Mouse (Mus musculus) kidney, embryonic 15.5 days (tissue): ENCODE data around the gene Slc22a23. TPM values are rescaled to one million over a fixed set of nuclear protein-coding genes. Genes with fewer than 3 reads are reported as not detected.
A peak's percentile ranks its signal among the peaks of the same experiment; 100 is the strongest.

Source experiments
- ATAC-seq: fragments of 200-750 bp; cut with Nextera tagmentation; replicated peaks from 2 replicates; pipeline ENCODE4 v1.8.0; 2017; ENCODE audit warnings: moderate TSS enrichment; ENCODE audit not compliant: low FRiP score
- H3K27ac ChIP-seq: fragments of 300-500 bp; sonication (generic); 2 replicates; pipeline ENCODE4 v1.5.1; 2015; ENCODE audit warnings: mild to moderate bottlenecking, inconsistent platforms
- H3K27me3 ChIP-seq: fragments of 300-500 bp; sonication (generic); 2 replicates; pipeline ENCODE4 v1.6.1; 2015; ENCODE audit warnings: inconsistent platforms
- H3K36me3 ChIP-seq: fragments of 300-500 bp; sonication (generic); 2 replicates; pipeline ENCODE4 v1.6.1; 2015; ENCODE audit warnings: inconsistent platforms
- H3K4me1 ChIP-seq: fragments of 300-500 bp; sonication (generic); 2 replicates; pipeline ENCODE4 v1.6.1; 2015; ENCODE audit warnings: inconsistent platforms
- H3K4me2 ChIP-seq: fragments of 300-500 bp; sonication (generic); 2 replicates; pipeline ENCODE4 v1.6.1; 2015; ENCODE audit warnings: moderate library complexity, mild to moderate bottlenecking, inconsistent platforms
- H3K4me3 ChIP-seq: fragments of 300-500 bp; sonication (generic); replicated peaks from 2 replicates; pipeline ENCODE4 v1.5.1; 2015; ENCODE audit warnings: mild to moderate bottlenecking, inconsistent platforms
- H3K9ac ChIP-seq: fragments of 300-500 bp; sonication (generic); 2 replicates; pipeline ENCODE4 v1.6.1; 2015; ENCODE audit warnings: mild to moderate bottlenecking, inconsistent platforms
- H3K9me3 ChIP-seq: fragments of 300-500 bp; sonication (generic); replicated peaks from 2 replicates; pipeline ENCODE4 v1.6.1; 2016; ENCODE audit warnings: inconsistent platforms
- WGBS: fragments of 180-500 bp; shearing (Covaris S2); methylation state at CpG from one replicate; pipeline ENCODE4 v1.1.7; 2015; ENCODE audit warnings: mixed read lengths; 5-methylcytosine and 5-hydroxymethylcytosine counted together
- polyA plus RNA-seq: library from polyadenylated mRNA; unstranded; fragments of >200 nt; fragmentation: Nextera tagmentation; extraction: Ambion mirVana; gene quantifications from 2 replicates; pipeline ENCODE4 v1.2.1, GENCODE M21; 2015

The Slc22a23 gene
- polyA plus RNA-seq, 1 experiment from 2014 or later: 2.4 TPM

DNA sequence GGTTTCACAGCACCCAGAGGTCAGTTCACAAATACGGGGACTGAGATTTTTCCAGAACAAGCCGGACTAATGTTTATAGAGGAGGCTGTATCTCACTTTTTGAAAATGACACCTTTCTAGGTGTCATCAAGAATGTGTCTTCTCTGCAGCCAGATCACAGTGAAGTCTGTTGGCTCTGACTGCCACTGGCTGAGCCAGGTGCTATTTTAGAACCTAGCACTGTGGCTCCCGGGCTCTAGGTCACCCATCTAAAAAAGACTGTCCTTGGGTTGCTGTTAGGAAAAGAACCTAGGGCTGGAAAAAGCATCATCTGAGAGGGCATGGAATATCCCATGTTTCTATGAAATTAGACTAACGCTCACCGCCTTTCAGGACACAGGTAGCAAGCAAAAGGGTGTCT, 10.7 kb upstream of the Slc22a23 start:
- H3K4me1 ChIP-seq: no peaks in the 10 kb centered on the region
- H3K36me3 ChIP-seq: no peaks in the 10 kb centered on the region
- H3K4me3 ChIP-seq: no peak overlapping the region
- H3K9ac ChIP-seq: no peak overlapping the region
- H3K4me2 ChIP-seq: no peak overlapping the region
- WGBS: 91% methylated on average over 5 of the region's 5 CpGs
- no peaks in the 10 kb centered on the region for H3K9me3 ChIP-seq
- H3K27me3 ChIP-seq: no peaks in the 10 kb centered on the region
- no peak for ATAC-seq
- no peak overlapping the region for H3K27ac ChIP-seq

DNA sequence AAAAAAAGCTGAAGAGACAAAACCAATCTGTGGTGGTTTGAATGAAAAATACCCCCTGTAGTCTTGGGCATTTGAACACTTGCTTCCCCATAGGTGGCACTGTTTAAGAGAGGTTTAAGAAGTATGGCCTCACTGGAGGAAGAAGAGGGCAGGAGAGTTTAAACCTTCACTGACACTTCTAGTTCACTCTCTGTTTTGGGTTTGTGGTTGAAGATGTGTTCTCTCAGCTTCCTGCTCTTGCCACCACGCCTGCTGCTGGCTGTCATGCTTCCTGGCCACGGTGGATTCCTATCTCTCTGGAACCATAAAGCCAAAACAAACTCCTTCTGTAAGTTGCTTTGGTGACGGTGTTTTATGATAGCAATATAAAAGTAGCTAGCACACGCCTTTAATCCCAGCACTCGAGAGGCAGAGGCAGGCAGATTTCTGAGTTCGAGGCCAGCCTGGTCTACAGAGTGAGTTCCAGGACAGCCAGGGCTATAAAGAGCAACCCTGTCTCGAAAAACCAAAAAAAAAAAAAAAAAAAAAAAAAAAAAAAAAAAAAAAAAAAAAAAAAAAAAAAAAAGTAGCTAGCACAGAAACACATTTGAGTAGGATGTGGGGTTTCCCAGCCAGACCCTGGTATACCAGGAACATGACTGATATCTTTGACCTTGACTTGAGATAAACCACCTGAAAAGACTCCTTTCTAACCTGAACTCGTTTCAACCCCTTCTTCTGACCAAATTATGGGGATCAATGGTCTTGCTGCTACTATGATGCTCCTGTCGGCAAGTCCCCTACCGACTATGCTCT, 10.0 kb upstream of the Slc22a23 start:
- H3K36me3 ChIP-seq: no peaks in the 10 kb centered on the region
- H3K27ac ChIP-seq: no peak overlapping the region
- no peak overlapping the region for H3K4me2 ChIP-seq
- ATAC-seq: no peak
- WGBS: 86% methylated on average over 10 of the region's 10 CpGs
- no peaks in the 10 kb centered on the region for H3K4me1 ChIP-seq
- no peak overlapping the region for H3K9ac ChIP-seq
- no peaks in the 10 kb centered on the region for H3K27me3 ChIP-seq
- H3K9me3 ChIP-seq: no peaks in the 10 kb centered on the region
- H3K4me3 ChIP-seq: no peak overlapping the region

- ATAC-seq: no peak
- WGBS: 68% methylated on average over 7 of the region's 7 CpGs
- H3K27ac ChIP-seq: no peak overlapping the region
- no peaks in the 10 kb centered on the region for H3K27me3 ChIP-seq
- no peaks in the 10 kb centered on the region for H3K36me3 ChIP-seq
- H3K9me3 ChIP-seq: no peaks in the 10 kb centered on the region
- H3K4me3 ChIP-seq: no peak overlapping the region
- H3K4me1 ChIP-seq: no peaks in the 10 kb centered on the region
- H3K9ac ChIP-seq: no peak overlapping the region
- H3K4me2 ChIP-seq: no peak overlapping the region
Observed at GRCm38 (mm10) chr13:34353241-34353640, 8.3 kb upstream of the Slc22a23 start.

DNA sequence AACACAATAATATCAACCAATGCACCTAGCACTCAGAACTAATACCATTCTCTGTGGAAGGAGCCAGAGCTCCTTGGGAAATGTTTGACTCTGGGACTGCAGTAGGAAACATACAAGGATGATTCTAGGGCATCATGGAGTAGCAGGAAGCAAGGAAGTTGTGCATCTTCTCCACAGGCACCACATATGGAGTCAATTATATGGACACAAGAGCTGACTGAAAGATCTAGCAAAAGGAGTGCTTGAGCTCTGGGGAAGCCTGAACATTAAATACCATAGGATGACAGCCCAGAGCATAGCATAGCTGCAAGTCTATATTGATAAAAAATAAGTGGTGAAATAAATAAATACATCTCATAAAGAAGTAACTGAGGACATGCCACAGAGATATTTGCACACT, 6.5 kb upstream of the Slc22a23 start:
- Histone ChIP-seq H3K36me3 (no peaks in the 10 kb centered on the region), H3K27ac (no peak overlapping the region), H3K27me3 (peaks cover 7% of the 10 kb centered on the region; the same call in 1 of the 2 replicates), H3K9ac (no peak overlapping the region), H3K9me3 (no peaks in the 10 kb centered on the region), H3K4me1 (no peaks in the 10 kb centered on the region), H3K4me2 (no peak overlapping the region), H3K4me3 (no peak overlapping the region)
- ATAC-seq: no peak

DNA sequence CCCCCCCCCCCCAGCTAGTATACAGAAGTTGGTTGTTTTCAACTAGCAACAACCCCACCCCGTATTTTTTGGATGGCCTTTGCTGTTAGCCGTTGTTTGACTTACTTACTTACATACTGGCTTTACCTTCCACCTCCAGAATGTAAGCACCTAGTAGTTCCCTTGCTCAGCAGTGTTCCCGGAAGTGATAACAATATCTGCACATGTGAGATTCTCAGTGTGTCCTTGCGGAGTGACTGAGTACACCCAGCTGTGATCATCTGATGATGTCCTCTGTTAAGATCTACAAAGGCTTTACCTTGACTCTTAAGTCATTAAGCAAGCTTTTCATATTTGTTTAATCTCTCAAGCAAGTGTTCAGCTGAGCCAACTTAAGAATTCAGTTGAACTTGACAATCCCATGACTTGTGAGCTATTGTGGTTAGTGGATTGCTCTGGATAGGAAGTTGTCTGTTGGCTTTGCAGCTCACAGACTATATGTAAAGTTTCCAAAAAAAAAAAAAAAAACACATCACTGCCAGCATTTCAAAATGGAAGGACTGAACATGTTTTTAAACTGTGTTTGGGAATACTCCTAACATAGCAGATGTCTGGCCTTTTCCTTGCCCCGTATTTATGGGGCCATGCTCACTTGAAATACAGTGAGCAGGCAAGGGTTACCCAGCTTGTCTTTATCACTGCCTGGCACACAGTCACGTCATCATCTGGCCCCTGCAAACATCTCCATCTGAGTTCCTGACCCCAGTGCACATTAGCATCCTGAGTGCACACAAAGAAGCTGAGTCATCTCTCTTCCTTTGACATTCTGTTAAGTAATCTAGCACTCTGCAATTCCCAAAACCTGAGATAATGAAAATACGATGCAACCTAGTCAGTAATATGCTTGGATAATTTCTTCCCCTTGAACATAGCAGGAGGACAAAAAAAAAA, 3.2 kb upstream of the Slc22a23 start:
- Histone ChIP-seq H3K36me3 (no peaks in the 10 kb centered on the region), H3K4me3 (no peak overlapping the region), H3K27ac (no peak overlapping the region), H3K27me3 (peaks cover 28% of the 10 kb centered on the region), H3K9ac (no peak overlapping the region), H3K9me3 (no peaks in the 10 kb centered on the region), H3K4me1 (peaks cover 22% of the 10 kb centered on the region), H3K4me2 (no peak overlapping the region)
- WGBS: 59% methylated on average over 7 of the region's 7 CpGs
- no peak for ATAC-seq

DNA sequence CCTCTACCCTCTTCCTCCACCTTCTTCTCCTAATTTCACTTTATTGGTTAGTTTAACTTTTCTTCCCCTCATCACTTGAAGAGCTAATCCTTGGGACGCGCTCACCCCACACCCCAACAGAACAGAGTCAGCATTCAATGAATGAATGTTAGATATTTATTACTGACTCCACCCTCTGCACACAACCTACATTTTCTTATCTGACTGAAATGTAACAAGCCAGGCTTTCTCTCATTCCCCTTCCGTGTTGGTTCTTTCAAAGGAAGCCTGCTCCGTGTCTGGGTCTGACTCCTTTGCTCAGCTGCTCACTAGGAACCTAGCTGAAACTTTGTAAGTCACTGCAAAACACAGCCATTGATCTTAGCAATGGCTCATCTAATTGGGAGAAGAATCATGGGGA, 1.8 kb upstream of the Slc22a23 start:
- H3K27ac ChIP-seq: no peak overlapping the region

GRCm38 (mm10) chr13:34346238-34346637, 1.3 kb upstream of the Slc22a23 start:
- no peak overlapping the region for H3K4me3 ChIP-seq
- H3K4me2 ChIP-seq: peak overlapping the region; percentile 99; the same call in 1 of the 2 replicates

More for the DNA sequence above, 1.8 kb upstream of the Slc22a23 start:
- no peak for ATAC-seq
- no peak overlapping the region for H3K9ac ChIP-seq
- H3K4me2 ChIP-seq: no peak overlapping the region
- H3K4me1 ChIP-seq: peaks cover 25% of the 10 kb centered on the region
- H3K27me3 ChIP-seq: peaks cover 38% of the 10 kb centered on the region
- H3K9me3 ChIP-seq: no peaks in the 10 kb centered on the region
- H3K36me3 ChIP-seq: no peaks in the 10 kb centered on the region
- no peak overlapping the region for H3K4me3 ChIP-seq
- 69% methylated on average over 4 of the region's 4 CpGs for WGBS

DNA sequence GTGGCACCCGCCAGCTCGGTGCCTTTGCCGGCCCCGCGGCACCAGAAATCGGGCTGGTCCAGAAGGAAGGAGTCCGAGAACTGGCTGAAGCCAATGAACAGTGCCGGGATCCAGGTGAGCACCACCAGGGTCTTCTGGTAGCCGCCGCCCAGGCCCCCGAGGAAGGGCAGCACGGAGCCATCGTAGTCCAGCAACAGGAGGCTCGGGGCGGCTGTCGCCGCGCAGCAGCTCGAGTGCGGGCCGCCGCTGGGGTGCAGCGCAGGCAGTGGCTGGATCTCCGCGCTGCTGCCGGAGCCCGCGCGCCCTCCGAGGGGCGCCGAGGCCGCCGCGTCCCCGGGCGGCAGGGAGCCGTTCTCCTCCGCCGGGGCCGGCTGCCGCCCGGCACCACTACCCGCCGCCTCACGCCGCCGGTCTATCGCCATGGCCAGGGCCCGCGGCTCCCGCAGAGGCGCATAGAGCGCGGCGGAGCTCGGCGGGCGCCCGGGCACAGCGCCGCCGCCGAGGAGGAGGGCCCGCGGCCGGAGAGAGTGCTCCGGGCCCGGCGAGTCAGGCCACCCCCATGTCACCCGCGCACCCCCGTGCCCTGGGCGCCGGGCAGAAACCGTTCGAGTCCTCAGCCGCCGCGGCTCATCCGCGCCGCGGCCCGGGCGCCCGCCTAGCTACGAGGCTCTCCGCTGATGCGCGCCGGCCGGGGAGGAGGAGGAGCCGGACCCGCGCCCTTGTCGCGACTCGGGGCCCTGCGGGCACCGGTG, 430 bp downstream of the Slc22a23 start:
- Histone ChIP-seq H3K9me3 (no peaks in the 10 kb centered on the region), H3K36me3 (no peaks in the 10 kb centered on the region), H3K27ac (peak overlapping the region; percentile 58; the same call in 1 of the 2 replicates), H3K4me2 (peak overlapping the region; percentile 99), H3K4me3 (peak overlapping the region; percentile 81), H3K27me3 (peaks cover 41% of the 10 kb centered on the region), H3K9ac (peak overlapping the region; percentile 76), H3K4me1 (peaks cover 25% of the 10 kb centered on the region)
- under 1% methylated on average over 84 of the region's 101 CpGs for WGBS
- peak; percentile 61 for ATAC-seq

More at GRCm38 (mm10) chr13:34346238-34346637, 1.3 kb upstream of the Slc22a23 start:
- no peak overlapping the region for H3K9ac ChIP-seq
- H3K9me3 ChIP-seq: no peaks in the 10 kb centered on the region
- no peak overlapping the region for H3K27ac ChIP-seq
- H3K4me1 ChIP-seq: peaks cover 25% of the 10 kb centered on the region
- H3K27me3 ChIP-seq: peaks cover 41% of the 10 kb centered on the region
- no peak for ATAC-seq
- H3K36me3 ChIP-seq: no peaks in the 10 kb centered on the region
- WGBS: 49% methylated on average over 7 of the region's 7 CpGs

DNA sequence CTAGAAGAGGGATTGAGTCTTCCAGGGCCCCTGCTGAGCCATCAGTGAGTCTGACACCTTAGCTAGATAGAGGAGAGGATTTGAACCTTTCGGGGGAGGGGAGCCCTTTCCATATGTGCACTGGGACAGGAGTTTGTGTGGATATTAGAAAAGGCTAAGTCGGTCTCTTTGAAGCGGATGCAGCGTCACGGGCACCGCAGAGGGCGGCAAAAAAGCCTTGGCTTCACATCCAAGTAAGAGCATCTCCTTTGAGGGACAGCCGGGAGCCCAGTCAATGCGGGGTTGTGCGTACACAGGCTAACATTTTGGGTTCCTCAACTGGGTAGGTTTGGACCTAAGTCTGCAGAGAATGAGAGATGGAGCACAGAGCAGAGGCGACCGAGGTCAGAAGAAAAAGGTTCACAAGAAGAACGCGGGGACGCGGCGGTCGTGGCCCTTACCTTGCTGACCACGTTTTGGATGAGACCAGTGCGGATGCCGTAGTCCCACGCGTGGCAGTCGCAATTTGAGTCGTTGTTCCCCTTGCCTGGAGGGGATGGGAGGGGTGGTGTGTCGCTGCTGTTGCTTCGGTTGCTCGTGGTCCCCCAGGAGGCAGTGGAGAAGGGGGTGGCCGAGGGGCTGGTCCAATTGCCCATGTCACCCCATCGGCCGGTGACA, 1.1 kb downstream of the Slc22a23 start:
- no peaks in the 10 kb centered on the region for H3K36me3 ChIP-seq
- no peak overlapping the region for H3K27ac ChIP-seq
- peak overlapping the region; percentile 76 for H3K9ac ChIP-seq
- peak overlapping the region; percentile 99 for H3K4me2 ChIP-seq
- 2% methylated on average over 31 of the region's 31 CpGs for WGBS
- peaks cover 41% of the 10 kb centered on the region for H3K27me3 ChIP-seq
- peak overlapping the region; percentile 81 for H3K4me3 ChIP-seq
- ATAC-seq: peak; percentile 14; the same call in 1 of the 2 replicates
- H3K4me1 ChIP-seq: peaks cover 25% of the 10 kb centered on the region
- no peaks in the 10 kb centered on the region for H3K9me3 ChIP-seq

DNA sequence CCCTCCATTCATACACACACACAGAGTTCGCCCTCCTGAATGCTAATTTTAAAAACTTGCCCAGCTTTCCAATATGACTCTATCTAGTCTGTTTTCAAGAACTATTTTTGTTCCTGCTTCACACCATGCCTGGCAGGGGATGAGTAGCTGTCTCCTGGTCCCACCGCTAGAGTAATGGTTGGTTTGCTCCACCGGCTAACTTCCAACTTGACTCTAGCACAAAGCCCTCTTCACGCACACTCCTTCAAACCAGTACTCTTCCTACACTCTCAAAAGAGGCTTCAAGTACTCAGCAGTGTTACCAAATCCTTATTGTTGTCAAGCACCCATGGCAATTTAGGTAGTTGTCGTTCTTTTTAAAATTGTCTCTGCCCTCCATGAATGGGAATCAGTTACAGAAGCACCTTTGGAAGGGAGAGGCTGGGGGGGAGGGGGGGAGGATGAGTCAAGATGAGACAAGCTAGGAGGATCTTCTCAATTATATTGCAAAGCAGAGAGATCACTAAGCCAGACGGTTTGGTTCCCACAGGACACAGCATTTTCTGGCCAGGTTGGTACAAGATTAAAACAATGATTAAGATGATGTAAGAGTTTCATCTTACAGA, 2.6 kb downstream of the Slc22a23 start:
- no peak for ATAC-seq
- Histone ChIP-seq H3K9ac (no peak overlapping the region), H3K27ac (no peak overlapping the region), H3K4me2 (0 out of 2 replicates have a peak overlapping the region, but pooled peaks have one; percentile 99), H3K36me3 (no peaks in the 10 kb centered on the region), H3K9me3 (no peaks in the 10 kb centered on the region), H3K27me3 (peaks cover 41% of the 10 kb centered on the region), H3K4me1 (peaks cover 25% of the 10 kb centered on the region), H3K4me3 (no peak overlapping the region; the same call in 1 of the 2 replicates)
- 84% methylated on average over 6 of the region's 6 CpGs for WGBS

- no peaks in the 10 kb centered on the region for H3K36me3 ChIP-seq
- peaks cover 5% of the 10 kb centered on the region for H3K27me3 ChIP-seq
- H3K4me3 ChIP-seq: no peak overlapping the region
- no peaks in the 10 kb centered on the region for H3K9me3 ChIP-seq
- no peaks in the 10 kb centered on the region for H3K4me1 ChIP-seq
- no peak overlapping the region for H3K4me2 ChIP-seq
- H3K9ac ChIP-seq: no peak overlapping the region
- H3K27ac ChIP-seq: no peak overlapping the region
- WGBS: 94% methylated on average over 1 of the region's 1 CpGs
- no peak for ATAC-seq
Observed at GRCm38 (mm10) chr13:34336895-34337294, 8.1 kb downstream of the Slc22a23 start.
